Mouse (Mus musculus): ENCODE measurements around the gene Wdr45. TPM values are rescaled to one million over a fixed set of nuclear protein-coding genes. Genes with fewer than 3 reads are reported as not detected.
A peak's percentile ranks its signal among the peaks of the same experiment; 100 is the strongest.
"Not testable (repeated sequence)": the region's sequence is repeated elsewhere in the genome, so short reads cannot be mapped to it uniquely, and the experiment has no call there.

The Wdr45 gene
- total and polyA plus RNA-seq, 3 experiments: 18.0 to 24.1 (median 21.4) TPM

DNA sequence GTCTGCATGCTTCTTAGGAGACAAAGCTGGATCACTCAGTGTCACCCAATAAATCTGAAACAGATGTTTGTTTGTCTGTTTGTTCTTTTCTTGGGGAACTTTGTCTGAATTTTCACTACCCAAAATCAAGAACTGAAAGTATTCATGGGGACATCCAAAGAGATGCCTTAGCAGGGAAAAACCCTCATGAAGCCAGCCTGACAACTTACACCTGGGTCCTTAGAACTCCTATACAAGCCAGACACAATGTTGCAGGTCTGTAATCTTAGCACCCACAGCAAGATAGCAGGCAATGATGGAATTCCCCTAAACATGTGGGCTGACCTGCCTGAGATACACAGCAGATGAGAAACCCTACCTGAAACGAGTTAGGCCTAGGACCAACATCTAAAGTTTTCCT is 30.8 kb downstream of the Wdr45 start (continued):
- TF ChIP-seq SMC3 (IDR thresholded peaks at IDR 0.05; ENCODE audit: low read depth, low read length) (no peak), BHLHE40 (IDR thresholded peaks at IDR 0.05; ENCODE audit: low read depth, low read length) (no peak), MAFK (IDR thresholded peaks at IDR 0.05; ENCODE audit: insufficient replicate concordance, low read length) (no peak; the same call in 1 of the 2 replicates), EP300 (IDR thresholded peaks at IDR 0.05; ENCODE audit: low read length) (peak; percentile 82), MYC (IDR thresholded peaks at IDR 0.05; ENCODE audit: low read depth, low read length) (peak; percentile 75)

GRCm38 (mm10) chrX:7745429-7745828 is 31.3 kb downstream of the Wdr45 start:
- peak overlapping the region; percentile 87 for H3K27ac ChIP-seq (ENCODE audit: insufficient read depth, low read depth)
- no peaks in the 10 kb centered on the region for H3K9me3 ChIP-seq (replicated peaks; ENCODE audit: low read length)
- in situ Hi-C loops (cut with MboI; ENCODE audit: low pct_ligation_motif_present, low pct_unique_long_range_greater_than_20kb, low sequenced_read_pairs) (no loop called here), dilution Hi-C loops (cut with MboI; ENCODE audit: extremely low pct_ligation_motif_present, extremely low pct_unique_long_range_greater_than_20kb, low sequenced_read_pairs) (no loop called here)
- peak overlapping the region; percentile 36 for H3K4me2 ChIP-seq (ENCODE audit: insufficient read depth, low read depth, poor library complexity, severe bottlenecking)
- no peaks in the 10 kb centered on the region for H3K27me3 ChIP-seq (replicated peaks)
- no peak for TF ChIP-seq MEF2A (IDR thresholded peaks at IDR 0.05; ENCODE audit: borderline replicate concordance, low read depth, low read length)
- no peak for TF ChIP-seq KAT2A (IDR thresholded peaks at IDR 0.05; ENCODE audit: insufficient replicate concordance, low read length)
- no peak for TF ChIP-seq CTCF (conservative IDR thresholded peaks at IDR 0.05 in 1 of 2, IDR thresholded peaks at IDR 0.05 in 1 of 2; ENCODE audit: low read depth in 2 of 2, low read length in 2 of 2)
- no peak for TF ChIP-seq UBTF (IDR thresholded peaks at IDR 0.05; ENCODE audit: low read depth, low read length)
- no peak overlapping the region for H3K4me3 ChIP-seq (replicated peaks in 1 of 3; ENCODE audit: low read depth in 2 of 3, low read length in 2 of 3, poor library complexity in 1 of 3)
- DNase-seq (ENCODE audit: extremely low read depth): no peak
- H3K4me1 ChIP-seq (ENCODE audit: control insufficient read depth in 1 of 2, insufficient read depth in 2 of 2): peaks cover 5 to 38% of the 10 kb centered on the region in 2 experiments; a peak in 3 of 4 replicates
- no peaks in the 10 kb centered on the region for H3K79me2 ChIP-seq (replicated peaks; ENCODE audit: control insufficient read depth, extremely low read depth, insufficient read depth, poor library complexity, severe bottlenecking)
- H3K9ac ChIP-seq (ENCODE audit: insufficient read depth, low read depth): no peak overlapping the region; the same call in 1 of the 2 replicates
- no peaks in the 10 kb centered on the region for H3K36me3 ChIP-seq (replicated peaks in 1 of 2; ENCODE audit: control insufficient read depth in 1 of 2, insufficient read depth in 1 of 2, low read length in 1 of 2)

GRCm38 (mm10) chrX:7750432-7751116 is 36.4 kb downstream of the Wdr45 start, which contains the start of gene Ccdc120:
Gene Ccdc120 (minus strand): TSS chrX:7750905.
- in situ Hi-C loops (cut with MboI; ENCODE audit: low pct_ligation_motif_present, low pct_unique_long_range_greater_than_20kb, low sequenced_read_pairs): no loop called here

DNA sequence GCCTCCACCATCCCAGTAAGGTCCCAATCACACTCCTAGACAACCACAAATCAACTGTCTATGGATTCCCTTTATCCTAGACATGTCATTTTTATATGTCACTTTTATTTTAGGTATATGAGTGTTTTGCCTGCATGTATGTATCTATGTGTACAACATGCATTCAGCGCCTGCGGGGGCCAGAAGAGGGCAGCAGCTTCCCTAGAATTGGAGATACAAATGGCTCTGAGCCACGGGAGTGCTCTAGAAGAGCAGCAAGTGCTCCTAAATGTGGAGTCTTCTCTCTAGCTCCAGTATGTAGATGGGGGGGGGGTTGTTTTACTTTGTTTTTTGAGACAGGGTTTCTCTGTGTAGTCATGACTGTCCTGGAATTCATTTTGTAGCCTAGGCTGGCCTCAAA is 39.5 kb downstream of the Wdr45 start:
- H3K79me2 ChIP-seq (replicated peaks; ENCODE audit: control insufficient read depth, extremely low read depth, insufficient read depth, poor library complexity, severe bottlenecking); in situ Hi-C loops (cut with MboI; ENCODE audit: low pct_ligation_motif_present, low pct_unique_long_range_greater_than_20kb, low sequenced_read_pairs); H3K27me3 ChIP-seq (replicated peaks); H3K9me3 ChIP-seq (replicated peaks; ENCODE audit: low read length); H3K4me2 ChIP-seq (ENCODE audit: insufficient read depth, low read depth, poor library complexity, severe bottlenecking); H3K9ac ChIP-seq (ENCODE audit: insufficient read depth, low read depth); H3K27ac ChIP-seq (ENCODE audit: insufficient read depth, low read depth); dilution Hi-C loops (cut with MboI; ENCODE audit: extremely low pct_ligation_motif_present, extremely low pct_unique_long_range_greater_than_20kb, low sequenced_read_pairs); H3K36me3 ChIP-seq (replicated peaks in 1 of 2; ENCODE audit: control insufficient read depth in 1 of 2, insufficient read depth in 1 of 2, low read length in 1 of 2); H3K4me3 ChIP-seq (replicated peaks in 1 of 3; ENCODE audit: low read depth in 2 of 3, low read length in 2 of 3, poor library complexity in 1 of 3); DNase-seq (ENCODE audit: extremely low read depth): not testable (repeated sequence)
- H3K4me1 ChIP-seq (ENCODE audit: control insufficient read depth in 1 of 2, insufficient read depth in 2 of 2): peaks cover 0 to 11% of the 10 kb centered on the region in 2 experiments; a peak in 3 of 4 replicates
- TF ChIP-seq CTCF (conservative IDR thresholded peaks at IDR 0.05 in 1 of 2, IDR thresholded peaks at IDR 0.05 in 1 of 2; ENCODE audit: low read depth in 2 of 2, low read length in 2 of 2) (peak in 1 of 2 experiments; percentile 42; a peak in 2 of 4 replicates), RAD21 (IDR thresholded peaks at IDR 0.05; ENCODE audit: low read depth, low read length) (peak; percentile 9)

More at GRCm38 (mm10) chrX:7750432-7751116, 36.4 kb downstream of the Wdr45 start, which contains the start of gene Ccdc120:
- Histone ChIP-seq H3K36me3 (replicated peaks in 1 of 2; ENCODE audit: control insufficient read depth in 1 of 2, insufficient read depth in 1 of 2, low read length in 1 of 2) (no peaks in the 10 kb centered on the region), H3K4me1 (ENCODE audit: control insufficient read depth in 1 of 2, insufficient read depth in 2 of 2) (peaks cover 2 to 19% of the 10 kb centered on the region in 2 experiments; a peak in 3 of 4 replicates), H3K27ac (ENCODE audit: insufficient read depth, low read depth) (no peak within 1 kb of the TSS), H3K9me3 (replicated peaks; ENCODE audit: low read length) (no peaks in the 10 kb centered on the region), H3K79me2 (replicated peaks; ENCODE audit: control insufficient read depth, extremely low read depth, insufficient read depth, poor library complexity, severe bottlenecking) (no peaks in the 10 kb centered on the region), H3K4me2 (ENCODE audit: insufficient read depth, low read depth, poor library complexity, severe bottlenecking) (peak within 1 kb of the TSS; percentile 72), H3K27me3 (replicated peaks) (no peaks in the 10 kb centered on the region), H3K9ac (ENCODE audit: insufficient read depth, low read depth) (peak within 1 kb of the TSS; percentile 67; the same call in 1 of the 2 replicates), H3K4me3 (replicated peaks in 1 of 3; ENCODE audit: low read depth in 2 of 3, low read length in 2 of 3, poor library complexity in 1 of 3) (peak within 1 kb of the TSS; percentile 49 to 88 (median 64))
- peak; percentile 45 for DNase-seq (ENCODE audit: extremely low read depth)
- dilution Hi-C loops (cut with MboI; ENCODE audit: extremely low pct_ligation_motif_present, extremely low pct_unique_long_range_greater_than_20kb, low sequenced_read_pairs): no loop called here
- TF ChIP-seq ZNF384 (IDR thresholded peaks at IDR 0.05; ENCODE audit: low read depth, low read length): no peak
- peak; percentile 82 for TF ChIP-seq NRF1 (IDR thresholded peaks at IDR 0.05; ENCODE audit: low read depth, low read length)

Data from CH12.LX (cell line).